Mouse (Mus musculus) urinary bladder, postnatal 4 days (tissue): ENCODE data around the gene Rsu1.
"Not testable (repeated sequence)": the region's sequence is repeated elsewhere in the genome, so short reads cannot be mapped to it uniquely, and the experiment has no call there.

ENCODE experiments used
- DNase-seq, 2 experiments: peaks; one replicate each; pipeline ENCODE4 v3.0.0; 2021 to 2022; ENCODE audit warnings: low spot score in 2 of 2

The Rsu1 gene

GRCm38 (mm10) chr2:13226031-13226430 lies 45.2 kb downstream of the Rsu1 start:
- no peak for DNase-seq

DNA sequence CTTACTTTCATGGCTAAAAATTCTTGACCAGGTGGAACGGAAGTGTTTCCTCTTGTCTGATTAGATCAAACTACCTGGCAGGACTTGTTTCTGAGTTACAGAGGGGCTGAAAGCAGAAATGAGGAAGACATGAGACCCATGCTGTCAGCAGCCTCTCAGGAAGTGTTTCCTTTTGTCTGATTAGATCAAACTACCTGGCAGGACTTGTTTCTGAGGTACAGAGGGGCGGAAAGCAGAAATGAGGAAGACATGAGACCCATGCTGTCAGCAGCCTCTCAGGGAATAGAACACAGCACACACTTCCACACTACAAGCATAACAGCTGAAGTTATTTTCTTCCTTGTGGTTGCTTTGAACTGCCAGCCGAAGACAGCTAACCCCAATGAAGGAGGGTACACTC lies 46.7 kb downstream of the Rsu1 start:
- DNase-seq = no peak

DNA sequence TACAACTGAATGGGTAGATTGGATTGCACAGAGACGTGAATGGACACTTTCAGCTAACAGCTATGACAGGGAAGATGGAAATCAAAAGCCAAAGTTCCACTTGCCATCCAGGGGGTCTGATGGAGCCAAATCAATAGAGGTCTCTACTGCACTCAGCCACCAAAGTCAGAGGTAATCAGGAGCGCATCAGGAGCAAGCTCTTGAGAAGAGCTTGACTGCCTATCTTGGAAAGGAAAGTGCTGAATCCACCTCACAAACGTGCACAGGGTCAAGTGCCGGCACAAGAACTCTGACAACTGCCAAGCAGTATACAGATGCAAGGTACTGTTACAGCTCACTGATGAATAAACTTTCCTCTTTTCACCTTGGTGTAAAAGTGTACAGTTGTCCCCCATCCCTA lies 47.8 kb downstream of the Rsu1 start:
- no peak for DNase-seq

DNA sequence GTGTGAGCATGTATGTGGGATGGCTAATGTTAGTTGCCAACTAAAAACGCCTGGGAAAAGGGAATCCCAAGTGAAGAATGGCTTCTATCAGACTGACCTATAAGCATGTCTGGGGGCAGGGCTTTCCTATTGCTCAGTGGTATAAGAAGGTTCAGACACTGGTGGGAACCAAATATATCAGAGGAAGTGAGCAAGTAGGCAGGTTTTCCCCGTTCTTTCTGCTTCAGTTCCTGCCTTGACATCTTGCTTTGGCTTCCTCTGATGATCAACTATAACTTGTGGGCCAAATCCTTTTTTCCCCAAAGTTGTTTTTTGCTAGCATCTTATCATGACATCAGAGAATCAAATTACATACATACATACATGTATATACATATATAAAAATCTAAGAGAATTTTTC lies 51.1 kb downstream of the Rsu1 start:
- DNase-seq = no peak

- no peak for DNase-seq
Measured at GRCm38 (mm10) chr2:13218112-13218511, 53.1 kb downstream of the Rsu1 start.

DNA sequence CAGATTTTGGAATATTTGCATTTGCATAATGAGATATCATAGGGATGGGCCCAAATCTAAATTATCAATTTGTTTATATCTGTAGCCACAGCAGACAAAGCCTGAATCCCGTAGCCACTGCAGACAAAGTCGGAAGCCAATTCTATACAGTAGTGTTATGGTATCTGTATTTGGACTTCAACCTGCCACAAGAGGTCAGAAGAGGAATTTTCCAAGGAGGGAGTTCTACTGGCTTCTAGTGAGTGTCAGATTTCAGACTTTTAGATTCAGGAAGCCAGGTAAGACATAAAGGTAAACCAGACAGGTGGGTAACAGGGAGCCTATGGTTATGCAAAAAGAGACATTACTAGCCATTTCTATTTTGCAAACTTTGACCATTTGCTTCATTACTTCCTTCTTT lies 64.4 kb downstream of the Rsu1 start:
- DNase-seq = no peak

- no peak for DNase-seq
Measured at GRCm38 (mm10) chr2:13206367-13206766, 64.8 kb downstream of the Rsu1 start.

- no peak for DNase-seq
Measured at GRCm38 (mm10) chr2:13202805-13203475, 68.3 kb downstream of the Rsu1 start.

GRCm38 (mm10) chr2:13199713-13200112 lies 71.5 kb downstream of the Rsu1 start:
- no peak for DNase-seq

DNA sequence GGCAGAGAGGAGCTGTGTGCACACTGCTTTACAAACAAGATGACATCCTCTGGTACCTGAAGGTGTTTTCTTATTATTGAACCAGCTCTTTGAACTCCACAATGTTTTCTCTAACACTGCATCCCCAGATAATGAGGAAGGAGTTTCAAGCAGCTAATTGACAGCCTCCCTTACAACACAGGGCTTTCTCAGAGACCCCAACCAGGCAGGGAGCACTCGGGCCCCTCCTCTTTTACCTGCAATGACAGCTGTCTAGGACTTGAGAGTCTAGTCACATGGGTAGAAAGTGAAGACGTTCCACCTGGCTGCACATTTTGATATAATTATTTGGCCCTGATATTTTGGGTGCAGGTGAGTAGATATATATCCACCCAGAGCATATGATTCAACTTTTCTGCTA lies 72.2 kb downstream of the Rsu1 start:
- DNase-seq = no peak

DNA sequence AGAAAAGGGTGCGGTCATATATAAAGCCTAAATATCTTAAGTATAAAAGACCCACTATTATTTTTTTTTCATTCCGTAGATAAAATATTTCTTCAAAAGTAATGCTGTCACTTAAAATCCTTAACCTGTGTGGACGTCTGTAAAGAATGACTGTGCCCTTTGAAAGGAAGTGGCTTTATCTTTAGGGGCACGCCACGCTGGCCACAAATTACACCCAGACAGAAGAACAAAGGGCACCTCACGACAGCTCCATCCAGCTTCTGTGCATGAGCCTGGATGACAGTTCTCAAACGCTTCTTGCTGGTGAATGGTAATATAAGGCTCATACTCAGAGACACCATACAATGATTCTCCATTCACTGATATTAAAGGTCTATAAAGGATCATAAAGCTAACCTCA lies 75.7 kb downstream of the Rsu1 start:
- DNase-seq = no peak

GRCm38 (mm10) chr2:13192157-13192556 lies 79.1 kb downstream of the Rsu1 start:
- DNase-seq = no peak

GRCm38 (mm10) chr2:13190767-13191166 lies 80.4 kb downstream of the Rsu1 start:
- DNase-seq = no peak

DNA sequence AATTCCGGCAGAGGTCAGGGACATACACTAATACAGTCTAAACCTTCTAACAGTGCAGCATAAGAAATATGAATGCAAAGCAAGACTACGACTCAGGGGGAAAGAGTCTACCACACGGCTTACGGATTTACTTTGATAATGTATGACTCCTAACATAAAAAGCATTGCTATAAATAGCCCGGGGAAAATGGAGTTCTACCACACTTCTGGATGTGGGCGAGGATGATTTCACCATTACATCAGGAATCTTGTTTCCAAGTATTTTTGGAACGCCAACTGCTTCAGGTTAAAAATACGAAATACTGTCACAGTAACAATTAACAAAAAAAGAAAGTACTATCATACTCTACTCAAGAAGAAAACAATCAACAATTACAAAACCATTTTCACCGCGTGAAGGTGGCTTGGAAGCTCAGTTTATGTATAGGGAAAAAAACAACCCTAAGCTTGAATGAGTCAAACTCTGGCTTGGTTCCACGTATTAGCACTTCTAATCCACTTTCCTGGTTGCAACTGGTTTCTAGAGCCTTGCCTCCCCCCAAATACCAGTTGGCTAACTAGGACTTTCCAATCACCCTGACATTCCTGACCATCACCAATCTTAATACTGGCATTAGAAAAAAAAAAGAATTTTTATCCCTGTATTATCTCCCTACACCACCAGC lies 82.3 kb downstream of the Rsu1 start:
- no peak for DNase-seq

- DNase-seq = no peak
Measured at GRCm38 (mm10) chr2:13183124-13183523, 88.1 kb downstream of the Rsu1 start.

DNA sequence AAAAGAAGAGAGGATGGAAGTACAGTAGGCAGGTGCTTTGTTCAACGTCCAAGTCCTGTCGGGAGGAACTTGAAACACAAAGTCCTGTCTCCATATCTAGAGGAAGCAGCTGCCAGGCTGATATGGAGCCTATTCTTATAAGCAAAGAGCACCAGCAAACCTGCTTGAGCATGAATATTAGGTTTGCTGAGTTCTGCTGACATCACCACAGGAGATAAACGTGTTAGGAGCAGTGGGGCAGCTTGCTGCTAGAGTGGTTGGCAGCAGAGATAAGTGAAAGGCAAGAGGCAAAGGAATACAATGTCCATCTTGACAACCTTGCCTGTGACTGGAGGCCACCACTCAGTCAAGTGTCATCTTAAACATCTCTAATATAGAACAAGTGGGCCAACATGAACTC lies 89.3 kb downstream of the Rsu1 start:
- not testable (repeated sequence) for DNase-seq

DNA sequence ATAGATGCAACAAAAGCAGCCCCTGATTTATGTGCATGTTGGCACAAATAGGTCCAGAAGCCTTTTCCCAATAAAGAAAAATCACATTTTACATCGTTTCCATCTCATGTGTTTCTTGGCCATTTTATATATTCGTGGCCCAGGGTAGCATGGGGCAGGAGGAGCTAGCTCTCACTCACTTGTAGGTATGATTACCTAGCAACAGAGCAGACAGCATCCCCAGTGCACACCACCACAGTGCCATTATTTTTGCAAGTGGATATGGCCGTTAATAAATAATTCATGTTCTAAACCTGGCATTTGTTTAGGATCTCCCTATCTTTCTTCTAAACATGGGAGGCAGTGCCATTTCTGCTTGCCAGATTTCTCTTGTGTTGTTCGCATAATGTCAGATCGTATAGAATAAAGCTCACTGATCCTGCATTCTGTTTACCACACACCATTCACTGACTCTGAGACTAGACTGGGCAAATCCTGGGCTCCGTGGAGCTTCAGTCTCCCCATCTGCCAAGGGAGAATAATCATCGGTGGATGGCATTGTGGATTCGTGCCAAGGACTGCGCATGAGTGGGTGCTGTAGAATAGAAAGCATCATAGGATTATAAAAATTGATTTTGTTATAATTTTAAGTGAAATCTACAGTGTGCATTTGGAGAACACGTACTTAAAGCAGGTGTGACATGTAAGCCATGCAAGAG lies 93.4 kb downstream of the Rsu1 start:
- DNase-seq = no peak

DNA sequence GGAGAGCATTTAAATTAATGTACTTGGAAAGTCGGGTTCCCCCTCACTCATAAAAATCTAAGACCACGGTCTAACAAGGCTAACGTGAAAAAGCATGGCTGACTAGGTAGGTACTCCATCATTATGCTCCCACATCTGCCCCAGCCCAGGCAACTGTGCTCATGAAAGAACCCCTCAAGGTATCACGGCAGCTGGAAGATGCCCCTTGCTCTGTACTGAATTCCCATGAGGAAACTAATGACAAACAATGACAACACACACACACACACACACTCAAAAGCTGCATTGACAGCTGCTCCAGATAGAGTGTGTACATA lies 95.0 kb downstream of the Rsu1 start:
- no peak for DNase-seq

DNA sequence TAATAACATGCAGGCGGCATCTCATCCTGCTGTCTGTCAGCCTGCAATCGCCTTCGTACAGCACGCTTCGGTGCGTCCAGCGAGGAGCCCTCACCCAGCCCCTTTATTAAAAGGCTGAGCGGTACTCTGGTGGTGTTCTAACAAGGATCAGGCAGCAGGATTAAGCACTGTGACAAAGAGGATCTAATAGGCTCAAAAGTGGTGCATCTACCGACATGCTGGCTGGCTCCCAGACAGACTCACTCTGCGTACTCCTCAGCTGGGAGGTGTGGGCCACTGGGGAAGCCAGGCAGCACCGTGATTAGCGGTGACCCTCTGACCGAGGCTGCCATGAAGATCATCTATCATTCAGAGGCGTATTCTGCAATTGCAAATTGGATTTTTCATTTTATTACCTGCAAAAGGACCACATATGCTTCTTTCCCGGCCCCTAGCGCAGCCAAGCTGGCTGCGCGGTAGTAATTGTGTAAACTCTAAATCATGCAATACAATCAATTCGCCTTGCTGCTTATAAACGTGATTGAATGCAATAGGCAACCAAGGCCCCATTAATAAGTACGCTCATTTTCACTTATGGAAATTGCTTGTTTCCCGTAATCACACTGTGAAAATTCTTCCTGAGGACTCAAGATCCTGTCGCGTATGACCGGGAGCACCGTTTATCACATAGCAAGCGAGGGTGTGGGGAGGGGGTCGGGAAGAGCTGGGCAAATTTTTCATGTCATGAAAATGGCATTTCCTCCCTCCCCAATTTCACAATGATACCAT lies 95.5 kb downstream of the Rsu1 start:
- DNase-seq = no peak

DNA sequence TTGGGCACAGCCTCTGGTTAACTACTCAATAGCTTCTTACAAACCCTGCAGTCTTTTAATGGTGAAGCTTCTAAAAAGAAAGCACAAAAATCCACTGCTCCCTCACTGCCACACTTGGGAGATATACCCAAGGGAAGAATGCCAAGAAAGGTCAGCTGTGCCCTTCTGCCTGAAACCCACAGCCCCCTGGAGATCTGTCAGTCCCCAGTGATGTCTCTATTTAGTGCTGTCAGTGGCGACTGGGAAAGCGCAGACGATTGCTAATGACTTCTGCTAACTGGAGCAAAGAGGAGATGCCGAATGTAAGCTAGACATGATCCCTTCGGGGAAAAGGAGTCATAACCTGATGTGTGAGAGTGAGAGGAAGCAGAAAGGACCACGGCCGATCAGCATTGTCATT lies 96.8 kb downstream of the Rsu1 start:
- no peak for DNase-seq

DNA sequence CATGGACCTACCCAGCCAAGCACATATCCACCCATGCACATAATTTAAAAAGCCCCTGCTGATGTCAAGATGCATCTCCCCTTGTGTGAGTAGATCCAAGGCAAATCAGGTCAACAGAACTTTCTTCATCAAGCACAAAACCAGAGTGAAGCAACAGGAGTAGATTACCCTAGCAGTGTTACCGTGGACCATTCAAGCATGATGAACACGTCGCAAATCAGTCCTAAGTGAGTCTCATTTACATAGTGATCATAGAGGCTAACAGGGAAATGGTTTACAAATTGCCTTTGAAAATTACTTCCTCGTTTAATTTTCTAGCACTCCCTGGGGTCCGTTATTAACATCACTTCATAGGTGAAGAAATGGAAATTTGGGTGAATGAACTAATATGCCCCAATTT lies 100.6 kb downstream of the Rsu1 start:
- DNase-seq = no peak

DNA sequence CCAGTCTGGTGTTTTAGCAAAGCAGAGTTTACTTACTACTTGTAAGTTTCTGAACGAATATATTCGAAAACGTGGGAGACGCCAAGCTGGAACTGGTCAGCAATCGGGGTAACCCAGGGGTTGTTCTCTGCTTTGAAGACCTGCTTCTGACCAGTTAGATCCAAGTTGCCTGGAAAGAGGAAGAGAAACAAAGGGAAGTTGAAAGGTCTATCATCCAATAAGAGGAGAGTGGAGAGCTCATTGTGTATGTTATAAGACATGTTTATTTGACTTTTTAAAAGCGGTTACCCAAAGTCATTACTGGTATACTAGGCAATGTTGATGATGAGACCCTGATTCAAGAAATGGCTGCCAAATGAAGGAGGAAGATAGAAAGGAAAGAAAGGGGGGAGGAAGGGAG lies 101.3 kb downstream of the Rsu1 start:
- no peak for DNase-seq
